Mouse (Mus musculus) lung, postnatal 25 days (tissue): ENCODE measurements at regions not wholly inside any gene's neighbourhood (a gene's known extent, or its start where the extent isn't known, plus 50 kb on each side); places are given as distances from the start of the nearest gene placed in this dataset.
A peak's percentile ranks its signal among the peaks of the same experiment; 100 is the strongest.

Experiments
- DNase-seq: peaks from one replicate; pipeline ENCODE4 v3.0.0; 2022; ENCODE audit warnings: low spot score

GRCm38 (mm10) chr8:113581704-113582103 is 53.7 kb upstream of the Mon1b start:
- DNase-seq = no peak

GRCm38 (mm10) chr8:113582180-113582975 is 53.0 kb upstream of the Mon1b start:
- peak; percentile 11 for DNase-seq

GRCm38 (mm10) chr8:113583801-113584200 is 51.6 kb upstream of the Mon1b start:
- DNase-seq = no peak
